Mouse (Mus musculus) WW6 (cell line): ENCODE results near the gene Dll1.

Experiments used
- DNase-seq: peaks from one replicate; pipeline ENCODE4 v3.0.0-alpha.2; 2013; ENCODE audit warnings: low read depth, low spot score

Dll1 gene

GRCm38 (mm10) chr17:15329740-15330318 is 46.8 kb downstream of the Dll1 start:
- DNase-seq: no peak

GRCm38 (mm10) chr17:15327106-15327505 is 49.6 kb downstream of the Dll1 start:
- DNase-seq: no peak

- DNase-seq: no peak
Observed at GRCm38 (mm10) chr17:15325976-15326842, 50.5 kb downstream of the Dll1 start.

- no peak for DNase-seq
Observed at GRCm38 (mm10) chr17:15323191-15323834, 53.4 kb downstream of the Dll1 start.
